Mouse (Mus musculus) Muller cell, postnatal 12 days (primary cell): Measurements from ENCODE around the gene Gab2.

Source experiments
- DNase-seq: peaks from one replicate; pipeline ENCODE4 v3.0.0-alpha.2; 2015; ENCODE audit errors: inconsistent ontology term

The Gab2 gene

GRCm38 (mm10) chr7:97315656-97316055 lies 234.3 kb downstream of the Gab2 start:
- no peak for DNase-seq

GRCm38 (mm10) chr7:97317706-97318105 lies 236.3 kb downstream of the Gab2 start:
- no peak for DNase-seq

GRCm38 (mm10) chr7:97324342-97324741 lies 243.0 kb downstream of the Gab2 start:
- DNase-seq = no peak

GRCm38 (mm10) chr7:97325156-97325985 lies 244.0 kb downstream of the Gab2 start:
- DNase-seq = no peak

- DNase-seq = no peak
Observed at GRCm38 (mm10) chr7:97327376-97327775, 246.0 kb downstream of the Gab2 start.

- DNase-seq = no peak
Observed at GRCm38 (mm10) chr7:97328891-97329588, 247.7 kb downstream of the Gab2 start.

GRCm38 (mm10) chr7:97329676-97330075 lies 248.3 kb downstream of the Gab2 start:
- DNase-seq = no peak

- DNase-seq = no peak
Observed at GRCm38 (mm10) chr7:97330931-97331645, 249.7 kb downstream of the Gab2 start.

- peak; percentile 98 for DNase-seq
Observed at GRCm38 (mm10) chr7:97331726-97332666, 250.6 kb downstream of the Gab2 start, which contains the start of the genes Usp35 and Kctd21. TSS of gene Usp35 (minus strand) at chr7:97332020. TSS of gene Kctd21 (plus strand) at chr7:97332327.

GRCm38 (mm10) chr7:97332667-97333041 lies 251.3 kb downstream of the Gab2 start:
- DNase-seq = no peak

GRCm38 (mm10) chr7:97333113-97333898 lies 251.9 kb downstream of the Gab2 start:
- DNase-seq = no peak

GRCm38 (mm10) chr7:97334406-97334805 lies 253.0 kb downstream of the Gab2 start:
- DNase-seq = no peak

GRCm38 (mm10) chr7:97336678-97337077 lies 255.3 kb downstream of the Gab2 start:
- no peak for DNase-seq

GRCm38 (mm10) chr7:97338593-97338992 lies 257.2 kb downstream of the Gab2 start:
- DNase-seq = no peak

GRCm38 (mm10) chr7:97339623-97340022 lies 258.2 kb downstream of the Gab2 start:
- no peak for DNase-seq

GRCm38 (mm10) chr7:97340907-97341849 lies 259.8 kb downstream of the Gab2 start:
- DNase-seq = no peak

- no peak for DNase-seq
Observed at GRCm38 (mm10) chr7:97342961-97343360, 261.6 kb downstream of the Gab2 start.

- DNase-seq = no peak
Observed at GRCm38 (mm10) chr7:97344655-97345054, 263.3 kb downstream of the Gab2 start.

GRCm38 (mm10) chr7:97345229-97345871 lies 264.0 kb downstream of the Gab2 start:
- DNase-seq = peak; percentile 29
